Mouse (Mus musculus) MEL (cell line): ENCODE measurements around the gene Hist1h3h.
"Not testable (repeated sequence)": the region's sequence is repeated elsewhere in the genome, so short reads cannot be mapped to it uniquely, and the experiment has no call there.

ENCODE experiments used
- GATA1 ChIP-seq: IDR thresholded peaks from 2 replicates; pipeline ENCODE4 v1.6.1; 2011; ENCODE audit warnings: low read depth, low read length, improper control_type of control experiment
- HCFC1 ChIP-seq: IDR thresholded peaks from 2 replicates; pipeline ENCODE4 v1.6.1; 2012; ENCODE audit warnings: low read depth, mild to moderate bottlenecking, inconsistent platforms, low read length, improper control_type of control experiment, moderate library complexity
- JUND ChIP-seq: IDR thresholded peaks from 2 replicates; pipeline ENCODE4 v1.6.1; 2011; ENCODE audit warnings: low read depth, mild to moderate bottlenecking, improper control_type of control experiment, low read length
- KAT2A ChIP-seq: conservative IDR thresholded peaks from 2 replicates; pipeline ENCODE4 v1.6.1; 2012; ENCODE audit warnings: low read depth, low read length, improper control_type of control experiment, inconsistent platforms
- NELFE ChIP-seq: IDR thresholded peaks from 2 replicates; pipeline ENCODE4 v1.6.1; 2011; ENCODE audit warnings: low read depth, low read length, improper control_type of control experiment
- POLR2A ChIP-seq, 2 experiments: IDR thresholded peaks; 2 replicates each; pipeline ENCODE4 v1.6.1; 2011 to 2012; ENCODE audit warnings: low read length in 2 of 2, mild to moderate bottlenecking in 2 of 2, control low read depth in 1 of 2, improper control_type of control experiment in 1 of 2, low read depth in 1 of 2, moderate library complexity in 1 of 2; ENCODE audit not compliant: control insufficient read depth in 1 of 2, insufficient read depth in 1 of 2, poor library complexity in 1 of 2
- POLR2AphosphoS2 ChIP-seq: IDR thresholded peaks from 2 replicates; pipeline ENCODE4 v1.6.1; 2011; ENCODE audit warnings: low read length, improper control_type of control experiment
- ZC3H11A ChIP-seq: IDR thresholded peaks from 2 replicates; pipeline ENCODE4 v1.6.1; 2012; ENCODE audit warnings: low read depth, mild to moderate bottlenecking, inconsistent platforms, low read length, improper control_type of control experiment
- ZKSCAN1 ChIP-seq: IDR thresholded peaks from 2 replicates; pipeline ENCODE4 v1.6.1; 2012; ENCODE audit warnings: low read depth, mild to moderate bottlenecking, inconsistent platforms, low read length, improper control_type of control experiment, moderate library complexity

DNA sequence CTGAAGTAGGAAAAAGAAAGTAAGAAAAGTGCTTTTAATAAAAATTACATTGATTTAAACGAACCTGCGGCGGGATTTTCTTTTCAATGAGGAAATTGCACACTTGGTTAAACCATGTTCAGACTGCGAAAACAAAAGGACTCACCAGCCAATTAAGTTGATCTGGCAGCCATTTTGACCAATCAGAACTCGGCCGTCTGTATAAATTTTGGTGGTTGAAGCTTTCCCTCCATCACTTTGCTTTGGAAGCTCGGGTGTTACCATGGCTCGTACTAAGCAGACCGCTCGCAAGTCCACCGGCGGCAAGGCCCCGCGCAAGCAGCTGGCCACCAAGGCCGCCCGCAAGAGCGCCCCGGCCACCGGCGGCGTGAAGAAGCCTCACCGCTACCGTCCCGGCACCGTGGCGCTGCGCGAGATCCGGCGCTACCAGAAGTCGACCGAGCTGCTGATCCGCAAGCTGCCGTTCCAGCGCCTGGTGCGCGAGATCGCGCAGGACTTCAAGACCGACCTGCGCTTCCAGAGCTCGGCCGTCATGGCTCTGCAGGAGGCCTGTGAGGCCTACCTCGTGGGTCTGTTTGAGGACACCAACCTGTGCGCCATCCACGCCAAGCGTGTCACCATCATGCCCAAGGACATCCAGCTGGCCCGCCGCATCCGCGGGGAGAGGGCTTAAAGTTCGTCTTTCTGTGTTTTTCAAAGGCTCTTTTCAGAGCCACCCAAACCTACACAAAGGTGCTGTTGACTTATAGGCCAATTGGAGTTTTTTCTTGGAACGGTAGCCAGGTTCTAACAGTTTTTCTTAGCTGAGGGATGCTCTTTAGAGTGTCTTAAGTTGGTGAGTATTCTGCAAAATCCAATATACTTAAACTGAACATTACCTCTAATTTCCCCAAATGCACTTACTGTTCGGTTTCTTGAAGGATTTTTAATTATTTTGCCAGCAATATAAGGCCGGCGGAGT lies at the start of gene Hist1h3h:
- TF ChIP-seq HCFC1, GATA1, ZC3H11A, POLR2AphosphoS2, ZKSCAN1, KAT2A, NELFE, JUND: not testable (repeated sequence)
- TF ChIP-seq POLR2A (IDR thresholded peaks at IDR 0.05; ENCODE audit: control insufficient read depth in 1 of 2, insufficient read depth in 1 of 2, low read depth in 1 of 2, low read length in 2 of 2, poor library complexity in 1 of 2) = peak; percentile 97
